Mouse (Mus musculus): ENCODE measurements around the gene Rfx8. TPM values are rescaled to one million over a fixed set of nuclear protein-coding genes. Genes with fewer than 3 reads are reported as not detected.

Gene Rfx8
- polyA plus RNA-seq, 1 experiment from 2014 or later: 0.21 TPM

DNA sequence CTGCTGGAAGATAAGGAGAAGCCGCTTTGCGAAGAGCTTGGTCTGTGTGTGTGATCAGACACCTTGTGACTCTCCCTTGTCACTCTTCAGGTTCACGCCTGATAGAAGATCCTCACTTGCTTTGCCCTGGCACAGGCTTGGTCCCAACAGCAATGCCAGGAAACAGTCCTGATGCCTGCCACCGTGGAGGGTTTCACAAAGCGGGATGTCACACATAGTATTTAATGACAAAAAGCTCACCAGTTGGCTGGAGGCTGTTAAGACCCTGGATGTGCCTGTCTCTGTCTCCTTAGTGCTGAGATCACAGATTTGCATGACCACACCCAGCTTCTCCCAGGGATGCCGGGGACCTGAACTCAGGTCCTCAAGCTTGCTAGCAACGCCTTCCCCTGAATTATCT, 5.2 kb downstream of the Rfx8 start:
- no peak overlapping the region for H3K4me3 ChIP-seq (ENCODE audit: low read length)
- peak overlapping the region; percentile 31; the same call in 1 of the 2 replicates for H3K9ac ChIP-seq (replicated peaks; ENCODE audit: low read length)
- no peaks in the 10 kb centered on the region for H3K36me3 ChIP-seq (ENCODE audit: insufficient read depth, low read length)
- 90% methylated on average over 7 of the region's 7 CpGs for WGBS
- no peaks in the 10 kb centered on the region for H3K27me3 ChIP-seq (ENCODE audit: insufficient read depth, low read length)
- H3K4me1 ChIP-seq (ENCODE audit: insufficient read depth, low read length): peaks cover 47% of the 10 kb centered on the region
- no peaks in the 10 kb centered on the region for H3K9me3 ChIP-seq (ENCODE audit: low read length)
- no peak for ATAC-seq (ENCODE audit: low FRiP score, low TSS enrichment)
- H3K4me2 ChIP-seq (replicated peaks; ENCODE audit: low read depth, low read length): no peak overlapping the region
- peak overlapping the region; percentile 89 for H3K27ac ChIP-seq (ENCODE audit: low read length)

DNA sequence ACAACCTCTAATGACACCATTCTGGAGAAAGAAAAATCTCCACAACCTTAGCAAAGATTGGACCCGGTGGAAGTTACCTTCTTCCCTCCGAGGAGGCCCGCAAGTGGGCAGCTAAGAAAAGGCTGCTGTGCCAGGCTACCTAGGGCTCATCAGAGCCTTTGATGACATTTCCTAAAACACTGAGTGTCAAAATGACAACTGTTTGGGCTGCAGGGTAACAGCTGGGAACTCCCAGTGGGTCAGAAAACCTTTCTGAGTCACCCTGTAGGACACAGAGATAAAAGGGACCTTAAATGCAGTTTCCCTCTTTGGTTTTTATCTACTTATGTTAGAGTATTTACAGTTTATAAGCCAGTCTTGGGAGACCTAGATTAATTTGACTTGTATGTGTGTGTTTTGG, 6.1 kb downstream of the Rfx8 start:
- no peaks in the 10 kb centered on the region for H3K36me3 ChIP-seq (ENCODE audit: insufficient read depth, low read length)
- no peaks in the 10 kb centered on the region for H3K9me3 ChIP-seq (ENCODE audit: low read length)
- WGBS: 61% methylated on average over 3 of the region's 3 CpGs
- peak overlapping the region; percentile 89 for H3K27ac ChIP-seq (ENCODE audit: low read length)
- H3K4me2 ChIP-seq (replicated peaks; ENCODE audit: low read depth, low read length): no peak overlapping the region
- no peak overlapping the region for H3K4me3 ChIP-seq (ENCODE audit: low read length)
- peaks cover 44% of the 10 kb centered on the region for H3K4me1 ChIP-seq (ENCODE audit: insufficient read depth, low read length)
- ATAC-seq (ENCODE audit: low FRiP score, low TSS enrichment): no peak
- peak overlapping the region; percentile 33 for H3K9ac ChIP-seq (replicated peaks; ENCODE audit: low read length)
- no peaks in the 10 kb centered on the region for H3K27me3 ChIP-seq (ENCODE audit: insufficient read depth, low read length)

DNA sequence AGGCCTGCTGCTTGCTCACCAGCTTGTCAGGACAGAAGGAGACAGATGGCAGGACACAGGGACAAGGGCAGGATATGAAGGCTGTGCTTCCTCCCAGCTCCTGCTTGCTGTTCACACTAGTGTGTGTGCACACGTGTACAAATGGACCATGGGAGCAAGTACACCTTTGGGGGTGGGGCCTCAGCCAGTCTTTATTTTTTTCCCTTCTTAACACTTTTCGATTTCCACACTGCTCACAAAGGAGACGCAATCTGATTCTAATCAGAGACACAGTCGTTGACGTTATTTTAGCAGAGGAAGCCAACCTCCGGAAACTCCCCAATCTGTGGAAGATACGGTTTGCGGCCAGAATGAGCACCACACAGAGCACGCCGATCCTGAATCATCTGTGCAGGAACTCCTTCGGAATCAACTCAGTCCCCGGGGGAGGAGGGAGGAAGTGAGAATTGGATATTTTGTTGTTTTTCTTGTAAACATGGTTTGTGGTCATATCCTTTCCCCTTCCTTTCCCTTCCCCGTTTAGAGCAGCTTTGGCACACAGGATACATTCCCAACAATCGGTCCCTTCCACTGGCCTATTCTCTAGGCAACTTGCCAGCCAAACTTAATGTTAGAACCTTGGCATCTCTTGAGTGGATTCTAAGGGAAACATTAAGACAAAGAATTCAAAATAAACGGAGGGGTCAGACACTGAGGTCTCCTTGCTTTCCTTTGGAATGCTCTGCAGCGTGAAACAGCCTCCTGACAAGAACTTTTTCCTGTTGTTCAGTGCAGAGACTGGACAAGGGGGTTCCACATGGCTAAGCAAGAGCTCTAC, 6.7 kb downstream of the Rfx8 start:
- Histone ChIP-seq H3K9me3 (ENCODE audit: low read length) (no peaks in the 10 kb centered on the region), H3K9ac (replicated peaks; ENCODE audit: low read length) (peak overlapping the region; percentile 33), H3K4me2 (replicated peaks; ENCODE audit: low read depth, low read length) (peak overlapping the region; percentile 25; the same call in 1 of the 2 replicates), H3K27ac (ENCODE audit: low read length) (peak overlapping the region; percentile 89), H3K27me3 (ENCODE audit: insufficient read depth, low read length) (no peaks in the 10 kb centered on the region), H3K4me1 (ENCODE audit: insufficient read depth, low read length) (peaks cover 42% of the 10 kb centered on the region), H3K4me3 (ENCODE audit: low read length) (no peak overlapping the region), H3K36me3 (ENCODE audit: insufficient read depth, low read length) (no peaks in the 10 kb centered on the region)
- peak; percentile 83 for ATAC-seq (ENCODE audit: low FRiP score, low TSS enrichment)
- 10% methylated on average over 16 of the region's 16 CpGs for WGBS

DNA sequence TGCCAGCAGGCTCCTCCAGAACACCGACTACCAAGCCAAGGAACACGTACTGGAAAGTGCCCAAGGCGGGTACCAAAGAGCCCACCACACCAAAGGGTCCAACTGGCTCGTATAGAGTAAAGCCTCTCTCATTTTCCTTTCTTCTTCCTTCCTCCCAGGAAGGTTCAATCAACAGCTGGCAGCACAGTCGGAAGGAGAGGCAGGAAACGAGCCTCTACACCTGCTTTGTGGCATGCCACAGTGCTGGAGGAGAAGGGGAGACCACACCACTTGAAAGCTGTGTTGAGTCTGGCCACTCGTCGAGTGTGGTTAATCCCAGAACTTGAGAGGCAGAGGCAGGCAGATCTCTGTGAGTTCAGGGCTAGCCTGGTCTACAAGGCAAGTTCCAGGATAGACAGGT, 7.5 kb downstream of the Rfx8 start:
- H3K27me3 ChIP-seq (ENCODE audit: insufficient read depth, low read length): no peaks in the 10 kb centered on the region
- H3K4me1 ChIP-seq (ENCODE audit: insufficient read depth, low read length): peaks cover 42% of the 10 kb centered on the region
- no peak overlapping the region for H3K4me2 ChIP-seq (replicated peaks; ENCODE audit: low read depth, low read length)
- H3K9me3 ChIP-seq (ENCODE audit: low read length): no peaks in the 10 kb centered on the region
- 80% methylated on average over 8 of the region's 8 CpGs for WGBS
- H3K36me3 ChIP-seq (ENCODE audit: insufficient read depth, low read length): no peaks in the 10 kb centered on the region
- H3K27ac ChIP-seq (ENCODE audit: low read length): peak overlapping the region; percentile 89
- ATAC-seq (ENCODE audit: low FRiP score, low TSS enrichment): no peak
- no peak overlapping the region for H3K4me3 ChIP-seq (ENCODE audit: low read length)
- H3K9ac ChIP-seq (replicated peaks; ENCODE audit: low read length): peak overlapping the region; percentile 1; the same call in 1 of the 2 replicates

DNA sequence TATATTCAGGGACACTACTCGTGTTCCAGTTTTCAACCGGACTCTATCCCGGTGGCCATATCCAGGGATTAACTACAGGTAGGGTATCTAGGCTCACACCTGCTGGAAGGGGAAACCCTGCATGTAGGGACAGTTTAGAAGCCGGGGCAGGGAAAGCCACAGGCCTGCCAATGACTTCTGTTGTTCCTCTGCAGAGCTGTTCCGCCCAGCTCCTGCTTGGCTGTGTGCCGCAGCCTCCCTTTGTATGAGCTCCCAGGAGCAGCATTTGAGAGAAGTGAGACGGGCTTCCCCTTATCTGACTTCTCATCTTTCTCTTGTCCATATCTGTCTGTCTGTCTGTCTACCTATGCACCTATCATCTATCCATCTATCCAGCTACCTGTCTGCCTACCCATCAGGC, 8.5 kb downstream of the Rfx8 start:
- WGBS: 95% methylated on average over 7 of the region's 7 CpGs
- no peak overlapping the region for H3K4me3 ChIP-seq (ENCODE audit: low read length)

DNA sequence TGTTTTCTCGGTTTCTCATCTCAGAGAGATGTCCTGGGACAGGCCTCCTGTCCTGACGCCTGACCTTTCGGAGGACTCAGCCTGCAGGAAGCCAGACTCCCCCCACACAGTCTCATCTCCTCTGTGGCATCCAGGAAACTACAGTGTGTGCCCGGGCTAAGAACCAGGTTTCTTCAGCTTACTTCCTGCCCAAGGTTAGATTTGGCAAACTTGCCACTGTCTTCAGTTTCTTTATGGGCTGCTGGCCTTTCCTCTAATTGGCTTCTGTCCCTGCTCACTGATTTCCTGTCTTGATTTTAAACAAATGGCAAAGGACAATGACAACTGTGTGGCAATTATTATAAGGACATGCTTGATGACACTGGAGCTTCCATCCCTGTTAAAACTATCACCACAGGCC, 10.2 kb downstream of the Rfx8 start:
- no peaks in the 10 kb centered on the region for H3K9me3 ChIP-seq (ENCODE audit: low read length)
- no peak overlapping the region for H3K9ac ChIP-seq (replicated peaks; ENCODE audit: low read length)
- WGBS: 66% methylated on average over 4 of the region's 4 CpGs
- peaks cover 31% of the 10 kb centered on the region for H3K4me1 ChIP-seq (ENCODE audit: insufficient read depth, low read length)
- no peak overlapping the region for H3K4me2 ChIP-seq (replicated peaks; ENCODE audit: low read depth, low read length)
- no peaks in the 10 kb centered on the region for H3K27me3 ChIP-seq (ENCODE audit: insufficient read depth, low read length)
- 0 out of 2 replicates have a peak overlapping the region, but pooled peaks have one; percentile 25 for H3K27ac ChIP-seq (ENCODE audit: low read length)
- no peak for ATAC-seq (ENCODE audit: low FRiP score, low TSS enrichment)
- no peaks in the 10 kb centered on the region for H3K36me3 ChIP-seq (ENCODE audit: insufficient read depth, low read length)
- H3K4me3 ChIP-seq (ENCODE audit: low read length): no peak overlapping the region

More for the DNA sequence above, 8.5 kb downstream of the Rfx8 start:
- ATAC-seq (ENCODE audit: low FRiP score, low TSS enrichment): no peak
- no peaks in the 10 kb centered on the region for H3K9me3 ChIP-seq (ENCODE audit: low read length)
- no peaks in the 10 kb centered on the region for H3K36me3 ChIP-seq (ENCODE audit: insufficient read depth, low read length)
- no peak overlapping the region for H3K27ac ChIP-seq (ENCODE audit: low read length)
- H3K9ac ChIP-seq (replicated peaks; ENCODE audit: low read length): no peak overlapping the region
- peaks cover 42% of the 10 kb centered on the region for H3K4me1 ChIP-seq (ENCODE audit: insufficient read depth, low read length)
- no peaks in the 10 kb centered on the region for H3K27me3 ChIP-seq (ENCODE audit: insufficient read depth, low read length)
- H3K4me2 ChIP-seq (replicated peaks; ENCODE audit: low read depth, low read length): no peak overlapping the region

DNA sequence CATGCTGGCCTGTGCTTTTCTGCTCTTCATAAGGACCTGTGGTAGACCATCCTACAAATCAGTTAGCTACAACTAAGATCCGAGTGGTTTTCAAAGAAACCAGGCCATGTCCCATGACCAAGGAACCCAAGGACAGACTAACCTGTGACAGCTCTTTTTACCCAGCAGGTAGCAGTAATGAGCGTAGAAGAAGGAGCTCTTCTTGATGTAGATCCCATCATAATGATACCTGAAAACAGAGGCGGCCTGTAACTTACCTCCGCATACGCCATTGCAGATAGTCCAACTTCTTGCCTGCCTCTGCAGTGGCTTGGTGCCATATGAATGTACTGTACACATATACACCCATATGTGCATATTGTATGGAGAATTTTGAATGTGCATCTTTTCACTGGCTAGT, 10.8 kb downstream of the Rfx8 start:
- Histone ChIP-seq H3K4me1 (ENCODE audit: insufficient read depth, low read length) (peaks cover 25% of the 10 kb centered on the region), H3K36me3 (ENCODE audit: insufficient read depth, low read length) (no peaks in the 10 kb centered on the region), H3K9me3 (ENCODE audit: low read length) (no peaks in the 10 kb centered on the region), H3K4me3 (ENCODE audit: low read length) (no peak overlapping the region), H3K9ac (replicated peaks; ENCODE audit: low read length) (no peak overlapping the region), H3K27me3 (ENCODE audit: insufficient read depth, low read length) (no peaks in the 10 kb centered on the region), H3K27ac (ENCODE audit: low read length) (0 out of 2 replicates have a peak overlapping the region, but pooled peaks have one; percentile 25), H3K4me2 (replicated peaks; ENCODE audit: low read depth, low read length) (no peak overlapping the region)
- 92% methylated on average over 5 of the region's 5 CpGs for WGBS
- no peak for ATAC-seq (ENCODE audit: low FRiP score, low TSS enrichment)

DNA sequence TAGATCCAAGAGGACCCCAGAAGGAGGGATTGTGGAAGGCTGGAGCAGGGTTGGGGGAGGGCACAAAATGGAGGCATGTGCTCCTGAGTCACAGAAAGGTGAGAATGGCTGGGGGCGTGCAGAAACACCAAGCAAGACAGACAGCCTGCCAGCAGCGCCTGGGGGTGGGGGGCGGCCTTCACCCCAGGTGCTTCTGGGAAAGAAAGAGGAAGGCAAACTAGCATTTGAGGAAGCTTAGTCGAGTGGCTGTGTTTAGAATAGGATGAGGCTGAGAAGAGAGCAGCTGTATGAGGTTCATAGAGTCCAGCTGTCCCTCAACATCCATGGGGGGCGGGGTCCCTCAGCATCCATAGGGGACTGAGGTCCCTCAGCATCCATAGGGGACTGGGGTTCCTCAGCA, 12.0 kb downstream of the Rfx8 start:
- Histone ChIP-seq H3K36me3 (ENCODE audit: insufficient read depth, low read length) (no peaks in the 10 kb centered on the region), H3K4me1 (ENCODE audit: insufficient read depth, low read length) (peaks cover 13% of the 10 kb centered on the region), H3K9ac (replicated peaks; ENCODE audit: low read length) (no peak overlapping the region), H3K4me2 (replicated peaks; ENCODE audit: low read depth, low read length) (no peak overlapping the region), H3K27ac (ENCODE audit: low read length) (no peak overlapping the region), H3K9me3 (ENCODE audit: low read length) (no peaks in the 10 kb centered on the region), H3K27me3 (ENCODE audit: insufficient read depth, low read length) (no peaks in the 10 kb centered on the region), H3K4me3 (ENCODE audit: low read length) (no peak overlapping the region)
- ATAC-seq (ENCODE audit: low FRiP score, low TSS enrichment): no peak
- WGBS: 94% methylated on average over 5 of the region's 5 CpGs

DNA sequence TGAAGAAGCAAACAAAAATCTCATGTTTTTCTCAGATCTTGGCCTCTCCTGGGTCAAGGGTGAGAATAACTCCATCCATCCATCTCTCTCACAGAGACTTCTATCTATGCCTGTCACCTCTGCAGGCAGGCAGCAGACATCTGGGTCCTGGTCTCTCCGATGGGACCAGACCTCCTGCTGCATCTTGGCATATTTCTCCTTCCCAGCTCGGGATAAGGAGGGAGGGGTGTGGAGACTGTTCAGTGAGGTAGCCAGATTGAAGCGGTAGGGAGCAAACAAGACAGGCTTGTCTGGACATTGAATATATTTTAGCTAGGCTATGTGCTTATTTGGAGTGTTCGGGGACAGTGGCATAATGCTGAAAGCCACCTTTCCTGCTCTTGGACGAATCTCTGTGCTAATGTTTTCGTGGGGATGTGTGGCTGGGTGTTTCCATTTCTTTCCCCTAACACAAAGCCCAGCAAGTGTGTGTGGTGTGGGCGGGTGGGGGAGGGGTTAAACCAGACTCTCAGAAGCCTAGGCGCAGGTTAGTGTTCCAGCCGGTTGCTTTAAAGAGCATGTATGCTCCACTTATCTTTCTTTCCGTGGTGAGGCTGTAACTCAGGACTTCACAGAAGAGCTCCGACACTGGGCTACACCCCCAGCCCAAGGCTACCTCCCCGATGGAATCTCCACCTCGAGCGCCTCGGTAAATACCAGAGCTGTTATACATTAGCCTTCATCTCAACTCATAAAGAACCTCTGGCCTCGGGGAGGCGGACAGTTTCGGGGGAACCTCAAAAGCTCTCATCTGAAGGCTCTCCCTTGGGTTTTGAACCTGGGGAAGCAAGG, 18.4 kb downstream of the Rfx8 start:
- Histone ChIP-seq H3K4me3 (ENCODE audit: low read length) (no peak overlapping the region), H3K4me1 (ENCODE audit: insufficient read depth, low read length) (peaks cover 46% of the 10 kb centered on the region), H3K27ac (ENCODE audit: low read length) (peak overlapping the region; percentile 88), H3K36me3 (ENCODE audit: insufficient read depth, low read length) (no peaks in the 10 kb centered on the region), H3K9me3 (ENCODE audit: low read length) (no peaks in the 10 kb centered on the region), H3K4me2 (replicated peaks; ENCODE audit: low read depth, low read length) (peak overlapping the region; percentile 26), H3K27me3 (ENCODE audit: insufficient read depth, low read length) (no peaks in the 10 kb centered on the region), H3K9ac (replicated peaks; ENCODE audit: low read length) (peak overlapping the region; percentile 52)
- ATAC-seq (ENCODE audit: low FRiP score, low TSS enrichment): peak; percentile 74
- WGBS: 15% methylated on average over 18 of the region's 18 CpGs

Data from kidney, embryonic 16.5 days (tissue).